Mouse (Mus musculus): Measurements from ENCODE around the gene Plekhg3. TPM values are rescaled to one million over a fixed set of nuclear protein-coding genes. Genes with fewer than 3 reads are reported as not detected.

Plekhg3 gene
- total and polyA plus RNA-seq, 2 experiments: 16.5 to 17.1 TPM

DNA sequence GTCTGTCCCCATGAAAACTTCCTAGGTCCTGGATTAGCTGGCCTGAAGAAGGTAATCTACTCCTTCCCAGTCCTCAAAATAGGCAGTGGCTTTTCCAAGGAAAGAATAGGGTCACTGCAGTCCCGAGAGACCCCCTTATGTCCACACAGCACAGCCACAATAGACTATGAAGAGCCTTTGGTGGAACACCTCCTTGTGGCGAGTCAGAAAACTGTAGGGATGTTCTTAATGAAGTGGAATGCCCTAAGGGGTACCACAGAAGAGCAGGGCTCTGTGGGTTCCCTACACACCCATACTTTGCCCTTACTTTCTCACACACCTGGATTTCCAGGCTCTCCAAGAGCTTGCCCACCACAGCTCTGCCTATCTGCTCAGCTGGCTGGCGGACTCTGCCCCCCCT is 75.1 kb downstream of the Plekhg3 start:
- 72% methylated on average over 3 of the region's 3 CpGs for WGBS
- Histone ChIP-seq H3K27me3 (ENCODE audit: control insufficient read depth, insufficient read depth, low read length) (no peaks in the 10 kb centered on the region), H3K36me3 (ENCODE audit: control insufficient read depth, insufficient read depth, low read length) (no peaks in the 10 kb centered on the region)

GRCm38 (mm10) chr12:76608241-76608640 is 77.5 kb downstream of the Plekhg3 start:
- Histone ChIP-seq H3K27ac (replicated peaks; ENCODE audit: insufficient read depth, low read depth, low read length) (no peak overlapping the region), H3K4me3 (ENCODE audit: insufficient read depth, low read depth, low read length) (no peak overlapping the region), H3K36me3 (ENCODE audit: control insufficient read depth, insufficient read depth, low read length) (no peaks in the 10 kb centered on the region), H3K9ac (ENCODE audit: low read depth, low read length) (no peak overlapping the region), H3K79me2 (ENCODE audit: control insufficient read depth, insufficient read depth, low read length) (no peaks in the 10 kb centered on the region), H3K4me1 (ENCODE audit: control insufficient read depth, insufficient read depth, low read length) (no peaks in the 10 kb centered on the region), H3K27me3 (ENCODE audit: control insufficient read depth, insufficient read depth, low read length) (no peaks in the 10 kb centered on the region)
- DNase-seq (ENCODE audit: extremely low read depth, low read depth, low spot score): no peak
- WGBS: 86% methylated on average over 11 of the region's 11 CpGs
- TF ChIP-seq POLR2A (IDR thresholded peaks at IDR 0.05; ENCODE audit: extremely low read depth, insufficient read depth, low read length) (no peak), CTCF (IDR thresholded peaks at IDR 0.05; ENCODE audit: low read depth, low read length) (no peak)

More for the DNA sequence above, 75.1 kb downstream of the Plekhg3 start:
- H3K79me2 ChIP-seq (ENCODE audit: control insufficient read depth, insufficient read depth, low read length): no peaks in the 10 kb centered on the region
- no peak overlapping the region for H3K9ac ChIP-seq (ENCODE audit: low read depth, low read length)
- no peaks in the 10 kb centered on the region for H3K4me1 ChIP-seq (ENCODE audit: control insufficient read depth, insufficient read depth, low read length)
- H3K4me3 ChIP-seq (ENCODE audit: insufficient read depth, low read depth, low read length): no peak overlapping the region
- no peak for TF ChIP-seq POLR2A (IDR thresholded peaks at IDR 0.05; ENCODE audit: extremely low read depth, insufficient read depth, low read length)
- no peak for TF ChIP-seq CTCF (IDR thresholded peaks at IDR 0.05; ENCODE audit: low read depth, low read length)
- no peak overlapping the region for H3K27ac ChIP-seq (replicated peaks; ENCODE audit: insufficient read depth, low read depth, low read length)
- DNase-seq (ENCODE audit: extremely low read depth, low read depth, low spot score): no peak

GRCm38 (mm10) chr12:76608997-76609565 is 78.4 kb downstream of the Plekhg3 start:
- 75% methylated on average over 15 of the region's 15 CpGs for WGBS
- Histone ChIP-seq H3K79me2 (ENCODE audit: control insufficient read depth, insufficient read depth, low read length) (no peaks in the 10 kb centered on the region), H3K27ac (replicated peaks; ENCODE audit: insufficient read depth, low read depth, low read length) (no peak overlapping the region), H3K27me3 (ENCODE audit: control insufficient read depth, insufficient read depth, low read length) (no peaks in the 10 kb centered on the region), H3K9ac (ENCODE audit: low read depth, low read length) (no peak overlapping the region), H3K4me1 (ENCODE audit: control insufficient read depth, insufficient read depth, low read length) (no peaks in the 10 kb centered on the region), H3K4me3 (ENCODE audit: insufficient read depth, low read depth, low read length) (no peak overlapping the region), H3K36me3 (ENCODE audit: control insufficient read depth, insufficient read depth, low read length) (no peaks in the 10 kb centered on the region)
- TF ChIP-seq CTCF (IDR thresholded peaks at IDR 0.05; ENCODE audit: low read depth, low read length): no peak
- no peak for DNase-seq (ENCODE audit: extremely low read depth, low read depth, low spot score)

GRCm38 (mm10) chr12:76612621-76613020 is 81.9 kb downstream of the Plekhg3 start:
- WGBS: 85% methylated on average over 12 of the region's 12 CpGs
- H3K79me2 ChIP-seq (ENCODE audit: control insufficient read depth, insufficient read depth, low read length): no peaks in the 10 kb centered on the region
- H3K4me1 ChIP-seq (ENCODE audit: control insufficient read depth, insufficient read depth, low read length): no peaks in the 10 kb centered on the region
- H3K27ac ChIP-seq (replicated peaks; ENCODE audit: insufficient read depth, low read depth, low read length): no peak overlapping the region
- H3K27me3 ChIP-seq (ENCODE audit: control insufficient read depth, insufficient read depth, low read length): no peaks in the 10 kb centered on the region
- TF ChIP-seq CTCF (IDR thresholded peaks at IDR 0.05; ENCODE audit: low read depth, low read length): no peak
- no peak for TF ChIP-seq POLR2A (IDR thresholded peaks at IDR 0.05; ENCODE audit: extremely low read depth, insufficient read depth, low read length)
- no peaks in the 10 kb centered on the region for H3K36me3 ChIP-seq (ENCODE audit: control insufficient read depth, insufficient read depth, low read length)
- H3K4me3 ChIP-seq (ENCODE audit: insufficient read depth, low read depth, low read length): no peak overlapping the region
- no peak for DNase-seq (ENCODE audit: extremely low read depth, low read depth, low spot score)
- no peak overlapping the region for H3K9ac ChIP-seq (ENCODE audit: low read depth, low read length)

DNA sequence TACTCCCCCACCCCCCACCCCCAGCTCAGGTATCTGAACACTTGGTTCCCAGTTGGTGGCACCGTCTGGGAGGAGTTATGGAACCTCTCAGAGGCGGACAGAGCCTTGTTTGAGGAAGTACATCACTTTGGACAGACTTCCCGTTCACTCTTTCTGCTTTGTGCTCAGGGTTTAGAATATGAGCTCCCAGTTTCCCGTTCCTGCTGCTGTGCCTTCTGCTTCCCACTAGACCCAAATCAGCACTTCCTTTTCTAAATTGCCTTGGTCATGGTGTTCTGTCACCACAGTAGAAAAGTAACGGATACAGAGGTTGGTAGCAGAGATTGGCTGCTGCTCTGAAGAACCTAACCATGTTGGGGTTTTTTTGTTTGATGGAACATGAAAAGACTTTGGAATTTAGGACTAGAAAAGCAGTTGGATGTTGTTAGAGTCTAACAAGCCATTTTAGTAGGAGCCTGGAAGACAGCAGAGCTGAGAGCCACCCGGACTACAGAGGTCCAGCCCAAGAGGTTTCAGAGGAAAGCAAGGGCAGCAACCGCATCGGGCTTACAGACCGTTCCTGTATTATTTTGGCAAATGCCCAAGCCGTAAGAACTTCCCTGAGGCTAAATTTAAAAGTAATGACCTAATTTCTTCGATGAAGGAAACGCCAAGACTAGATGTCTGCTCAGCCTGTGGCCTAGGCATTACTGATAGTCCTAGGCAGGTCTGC is 84.3 kb downstream of the Plekhg3 start:
- Histone ChIP-seq H3K4me3 (ENCODE audit: insufficient read depth, low read depth, low read length) (no peak overlapping the region), H3K27ac (replicated peaks; ENCODE audit: insufficient read depth, low read depth, low read length) (no peak overlapping the region), H3K36me3 (ENCODE audit: control insufficient read depth, insufficient read depth, low read length) (no peaks in the 10 kb centered on the region), H3K4me1 (ENCODE audit: control insufficient read depth, insufficient read depth, low read length) (no peaks in the 10 kb centered on the region), H3K79me2 (ENCODE audit: control insufficient read depth, insufficient read depth, low read length) (no peaks in the 10 kb centered on the region), H3K27me3 (ENCODE audit: control insufficient read depth, insufficient read depth, low read length) (no peaks in the 10 kb centered on the region), H3K9ac (ENCODE audit: low read depth, low read length) (no peak overlapping the region)
- peak; percentile 26 for DNase-seq (ENCODE audit: extremely low read depth, low read depth, low spot score)
- no peak for TF ChIP-seq POLR2A (IDR thresholded peaks at IDR 0.05; ENCODE audit: extremely low read depth, insufficient read depth, low read length)
- no peak for TF ChIP-seq CTCF (IDR thresholded peaks at IDR 0.05; ENCODE audit: low read depth, low read length)
- 65% methylated on average over 12 of the region's 12 CpGs for WGBS

DNA sequence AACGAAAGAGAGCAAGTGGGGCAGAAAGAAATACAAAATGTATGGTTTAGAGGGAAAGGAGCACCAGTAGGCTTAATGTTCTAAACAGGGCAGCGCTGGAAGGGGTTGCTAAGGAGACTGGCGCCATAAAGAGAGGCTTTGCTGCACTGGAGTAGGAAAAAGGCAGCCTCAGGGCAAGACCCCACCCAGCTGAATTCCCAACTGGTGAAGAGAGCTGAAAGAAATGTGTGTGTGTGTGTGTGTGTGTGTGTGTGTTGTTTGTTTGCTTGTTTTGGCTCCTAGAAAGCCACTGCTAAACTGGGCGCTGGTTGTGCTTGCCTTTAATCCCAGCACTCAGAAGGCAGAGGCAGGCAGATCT is 84.9 kb downstream of the Plekhg3 start:
- Histone ChIP-seq H3K4me3 (ENCODE audit: insufficient read depth, low read depth, low read length) (no peak overlapping the region), H3K4me1 (ENCODE audit: control insufficient read depth, insufficient read depth, low read length) (no peaks in the 10 kb centered on the region), H3K79me2 (ENCODE audit: control insufficient read depth, insufficient read depth, low read length) (no peaks in the 10 kb centered on the region), H3K9ac (ENCODE audit: low read depth, low read length) (no peak overlapping the region), H3K27me3 (ENCODE audit: control insufficient read depth, insufficient read depth, low read length) (no peaks in the 10 kb centered on the region), H3K36me3 (ENCODE audit: control insufficient read depth, insufficient read depth, low read length) (no peaks in the 10 kb centered on the region), H3K27ac (replicated peaks; ENCODE audit: insufficient read depth, low read depth, low read length) (no peak overlapping the region)
- no peak for TF ChIP-seq POLR2A (IDR thresholded peaks at IDR 0.05; ENCODE audit: extremely low read depth, insufficient read depth, low read length)
- TF ChIP-seq CTCF (IDR thresholded peaks at IDR 0.05; ENCODE audit: low read depth, low read length): no peak
- 90% methylated on average over 4 of the region's 4 CpGs for WGBS
- DNase-seq (ENCODE audit: extremely low read depth, low read depth, low spot score): no peak

Data from liver, adult 2 months (tissue).